Mouse (Mus musculus) ovary, adult 2 months (tissue): ENCODE results near the gene Armcx4. TPM values are rescaled to one million over a fixed set of nuclear protein-coding genes. Genes with fewer than 3 reads are reported as not detected.

Source experiments
- polyA plus RNA-seq: library from polyadenylated mRNA; depleted of rRNA; stranded (reverse); fragments of >200 nt; gene quantifications from 2 replicates; pipeline ENCODE4 v1.2.3, GENCODE M21; 2012; rRNA removed

Armcx4 gene
- polyA plus RNA-seq = 1.2 and 1.4 TPM in 2 replicates

DNA sequence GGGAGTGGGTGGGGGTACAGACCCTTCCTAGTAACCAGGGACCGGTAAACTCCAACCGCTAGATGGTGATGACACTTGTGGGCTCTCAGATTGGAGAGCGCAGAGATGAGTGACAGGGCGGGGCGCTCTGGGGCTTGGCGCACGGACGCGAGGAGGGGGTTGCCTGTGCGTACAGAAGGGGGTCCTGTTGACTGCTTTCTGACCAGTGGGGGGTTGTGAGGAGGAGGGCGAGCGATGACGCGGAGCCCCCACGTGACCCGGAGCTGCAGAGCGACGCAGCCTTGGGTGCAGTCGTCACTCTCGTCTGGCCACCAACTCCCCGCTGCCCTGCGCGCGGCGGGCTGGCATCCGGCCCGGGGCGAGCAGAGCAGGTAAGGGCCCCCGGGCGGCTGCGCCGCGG is at the start of gene Armcx4:
Armcx4 (plus strand) TSS at position 253 of the 400 bp plus-strand sequence.

DNA sequence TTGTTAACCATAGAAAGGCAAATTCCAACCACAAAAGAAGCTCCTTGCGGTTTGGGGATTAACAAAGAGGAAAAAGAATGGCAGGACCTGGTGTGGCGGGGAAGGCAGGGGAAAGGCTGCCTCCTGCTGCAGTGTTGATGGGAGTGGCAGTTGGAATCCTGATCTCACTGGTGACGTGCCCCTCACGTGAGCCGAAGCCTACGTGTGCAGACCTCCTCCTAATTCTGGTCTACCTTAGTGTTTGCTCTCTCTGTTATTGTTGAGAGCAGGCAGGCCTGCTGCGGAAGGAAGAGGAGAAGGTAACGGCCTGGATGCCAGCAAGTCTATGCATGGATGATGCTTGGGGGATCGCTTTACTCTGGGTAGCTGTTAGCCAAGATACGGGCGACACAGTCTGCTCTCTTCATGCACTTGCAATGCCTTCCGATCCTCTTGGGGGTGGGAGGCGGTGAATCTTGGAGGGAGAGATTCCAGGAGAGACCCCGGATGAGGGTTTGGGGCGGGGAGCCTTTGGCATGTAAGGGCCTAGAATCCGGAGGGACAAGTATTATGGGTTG is 31.5 kb downstream of the Armcx4 start, which contains the start of gene Armcx1:
Armcx1 (plus strand) TSS at position 212 of the 557 bp plus-strand sequence.

Other genes with a start within 250 kb of the Armcx4 start
- gene Taf7l, start 210.0 kb upstream of the Armcx4 start, polyA plus RNA-seq = not detected in 2 replicates
- 0.53 and 0.89 TPM in 2 replicates for gene Timm8a1, start 144.7 kb upstream of the Armcx4 start, polyA plus RNA-seq
- 0.07 and 0.26 TPM in 2 replicates for gene Btk, start 102.9 kb upstream of the Armcx4 start, polyA plus RNA-seq
- gene Rpl36a, start 100.9 kb upstream of the Armcx4 start, polyA plus RNA-seq = 119 and 151 TPM in 2 replicates
- gene Gla, start 85.4 kb upstream of the Armcx4 start, polyA plus RNA-seq = 1.5 and 2.1 TPM in 2 replicates
- gene Hnrnph2, start 85.3 kb upstream of the Armcx4 start, polyA plus RNA-seq = 4.6 and 6.8 TPM in 2 replicates
- 3.7 and 4.2 TPM in 2 replicates for gene Armcx1, start 31.4 kb downstream of the Armcx4 start, polyA plus RNA-seq
- 7.6 and 10.4 TPM in 2 replicates for gene Armcx6, start 64.9 kb downstream of the Armcx4 start, polyA plus RNA-seq
- gene Armcx3, start 70.1 kb downstream of the Armcx4 start, polyA plus RNA-seq = 4.1 and 4.9 TPM in 2 replicates
- 78.0 and 88.6 TPM in 2 replicates for gene Armcx2, start 122.7 kb downstream of the Armcx4 start, polyA plus RNA-seq